Mouse (Mus musculus): ENCODE measurements at regions not wholly inside any gene's neighbourhood (a gene's known extent, or its start where the extent isn't known, plus 50 kb on each side); places are given as distances from the start of the nearest gene placed in this dataset.
A peak's percentile ranks its signal among the peaks of the same experiment; 100 is the strongest.

DNA sequence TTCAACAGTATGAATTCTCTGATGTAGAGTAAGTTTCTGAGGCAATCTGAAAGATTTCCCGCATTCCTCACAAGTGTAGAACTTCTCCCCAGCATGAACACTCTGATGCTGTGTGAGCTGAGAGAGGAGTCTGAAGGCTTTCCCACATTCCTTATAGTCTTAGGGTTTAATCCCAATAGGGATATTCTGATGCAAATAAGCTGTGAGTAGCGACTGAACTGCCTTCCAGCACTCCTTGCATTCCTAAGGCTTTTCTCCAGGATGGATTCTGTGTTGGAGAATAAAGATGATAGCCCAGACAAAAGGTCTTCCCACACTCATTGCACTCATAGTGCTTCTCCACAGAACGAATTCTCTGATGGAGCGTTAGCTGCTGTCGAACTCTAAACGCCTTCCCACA lies 152.6 kb upstream of the Api5 start:
- no peak for DNase-seq

DNA sequence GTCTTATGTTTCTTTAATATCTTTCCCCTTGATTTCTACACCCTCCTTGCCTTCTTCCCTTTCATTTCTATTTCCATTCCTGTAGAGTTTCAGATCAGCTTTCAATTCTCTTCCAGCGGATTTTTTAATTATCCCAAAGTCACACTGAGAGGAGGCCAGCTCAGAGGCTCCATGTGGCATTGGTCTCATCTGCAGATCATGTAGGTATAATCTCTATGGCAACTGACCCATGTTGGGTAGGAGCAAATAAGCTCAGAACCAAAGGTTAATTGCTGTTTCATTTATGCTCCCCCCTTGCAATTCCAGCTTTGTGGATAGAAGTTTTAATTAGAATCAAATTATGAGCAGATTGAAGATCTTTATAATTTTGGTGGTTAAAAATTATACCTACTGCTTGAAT lies 149.3 kb upstream of the Api5 start:
- no peak for DNase-seq

DNA sequence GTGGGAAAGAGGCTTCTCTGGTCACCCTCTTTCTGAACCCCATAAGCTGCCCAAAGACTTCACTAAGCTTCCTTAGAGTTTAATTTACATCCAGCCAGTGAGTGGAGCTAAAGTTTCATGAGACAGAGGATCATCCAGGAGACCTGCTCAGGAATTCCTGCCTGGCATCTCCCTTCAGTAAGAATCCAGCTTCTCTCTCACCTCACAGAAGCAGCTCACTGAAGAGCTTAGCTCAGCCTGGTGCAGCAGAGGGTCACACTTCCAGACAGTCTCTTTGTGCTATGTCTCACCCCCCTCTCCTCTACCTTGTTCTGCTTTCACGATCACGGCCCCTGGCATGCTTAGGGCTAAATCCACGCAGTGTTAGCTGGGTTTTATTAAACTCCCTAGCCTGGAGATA lies 133.7 kb upstream of the Api5 start:
- DNase-seq = peak; percentile 1

DNA sequence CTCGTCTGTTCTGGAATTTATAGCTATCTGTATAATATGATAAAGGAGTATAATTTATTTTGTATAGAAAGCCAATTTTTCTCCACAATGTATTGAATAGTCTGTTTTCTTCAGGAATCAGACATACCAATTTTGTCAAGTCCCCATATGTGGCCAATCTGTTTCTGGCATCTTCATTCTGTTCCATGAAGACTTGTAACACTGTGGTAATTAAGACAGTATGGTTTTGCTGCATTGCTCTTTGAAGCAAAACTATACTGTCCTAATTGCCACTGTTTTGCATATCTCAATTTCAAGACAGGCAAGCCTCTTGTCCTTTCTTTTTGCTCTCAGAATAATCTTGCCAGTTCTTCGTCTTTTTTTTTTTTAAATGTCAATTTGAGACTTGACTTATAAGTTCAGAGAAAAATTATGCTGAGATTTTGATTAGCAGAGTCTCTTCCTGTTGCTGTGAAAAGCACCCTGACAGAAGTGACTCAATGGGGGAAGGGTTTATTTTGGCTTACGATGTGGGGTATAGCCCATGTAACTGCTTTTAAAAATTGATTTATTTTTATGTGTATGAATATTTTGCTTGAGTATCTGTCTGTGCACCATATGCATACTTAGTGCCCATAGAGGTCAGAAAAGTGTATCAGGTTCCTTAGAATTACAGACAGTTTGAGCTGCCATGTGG lies 103.4 kb upstream of the Api5 start:
- no peak for DNase-seq

DNA sequence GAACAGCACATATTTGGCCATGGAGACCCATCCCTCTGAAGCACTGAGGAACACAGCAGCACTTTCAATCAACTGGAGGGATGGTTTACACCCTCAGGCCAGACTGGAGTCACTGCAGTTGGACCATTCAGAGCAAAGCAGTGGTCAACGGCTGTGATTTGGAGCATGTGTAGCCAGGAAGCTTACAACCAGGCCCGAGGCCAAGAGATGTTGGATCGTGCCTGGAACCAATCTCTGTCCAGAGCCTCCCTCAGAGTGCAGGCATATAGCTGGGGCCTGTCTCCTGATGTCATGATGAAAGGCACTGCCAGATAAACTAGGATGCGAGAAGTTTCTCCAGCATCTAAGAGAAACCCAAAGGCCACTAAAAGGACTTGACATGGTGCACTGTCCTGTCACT lies 98.7 kb upstream of the Api5 start:
- no peak for DNase-seq

DNA sequence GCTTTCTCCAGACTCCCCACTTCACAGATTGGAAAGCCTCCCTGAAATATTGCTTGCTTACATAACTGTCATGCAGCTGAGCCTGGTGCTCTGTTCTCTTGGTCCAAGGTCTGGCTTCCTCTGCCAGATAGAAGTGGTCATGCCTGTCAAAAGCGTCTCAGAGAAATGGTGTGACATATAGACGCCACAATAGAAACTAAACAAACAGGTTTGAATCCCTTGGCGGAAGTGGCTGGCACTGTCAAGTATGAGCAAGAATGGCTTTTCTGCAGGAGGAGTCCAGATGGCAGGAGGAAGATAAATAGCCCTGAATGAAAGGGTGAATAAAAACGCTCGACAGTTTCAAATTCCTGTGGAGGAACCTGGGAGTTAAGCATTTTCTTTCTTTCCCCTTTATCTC lies 93.2 kb upstream of the Api5 start:
- no peak for DNase-seq

DNA sequence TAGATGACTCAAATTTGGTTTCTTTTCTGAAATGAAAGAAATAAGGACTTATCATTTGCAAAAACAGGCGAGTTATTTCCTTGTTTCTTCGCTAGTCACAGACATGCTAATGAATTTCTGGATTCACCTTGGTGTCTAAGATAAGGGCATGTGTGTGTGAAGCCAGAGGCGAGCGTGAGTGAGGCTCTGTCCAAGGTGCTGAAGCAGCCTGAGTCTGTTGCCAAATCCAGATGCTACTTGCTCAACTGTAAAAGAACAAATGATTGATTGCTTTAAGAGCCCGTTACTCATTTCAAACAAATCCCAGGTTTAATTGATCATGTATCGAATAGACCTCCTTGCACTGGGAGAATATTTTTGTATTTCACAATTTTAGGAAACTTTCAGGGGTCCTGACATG lies 86.6 kb upstream of the Api5 start:
- peak; percentile 25 for DNase-seq

DNA sequence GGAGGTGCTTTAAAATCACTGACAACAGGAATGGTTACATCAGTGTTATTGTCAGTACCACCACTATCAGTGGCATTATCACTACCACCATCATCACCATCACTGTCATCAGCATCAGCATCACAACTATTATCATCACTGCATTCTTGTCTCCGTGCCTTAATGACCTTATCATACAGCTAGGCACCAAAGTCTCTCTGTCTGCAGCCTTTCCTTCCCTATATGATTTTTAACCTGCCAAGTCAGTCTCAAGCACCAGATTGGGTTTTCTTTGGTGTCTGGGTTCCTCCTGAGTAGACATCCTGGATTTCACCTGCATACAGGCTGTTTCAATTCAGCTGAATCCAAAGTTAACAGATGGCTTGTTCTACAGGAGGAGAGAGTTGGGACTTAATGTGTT lies 78.9 kb upstream of the Api5 start:
- no peak for DNase-seq

DNA sequence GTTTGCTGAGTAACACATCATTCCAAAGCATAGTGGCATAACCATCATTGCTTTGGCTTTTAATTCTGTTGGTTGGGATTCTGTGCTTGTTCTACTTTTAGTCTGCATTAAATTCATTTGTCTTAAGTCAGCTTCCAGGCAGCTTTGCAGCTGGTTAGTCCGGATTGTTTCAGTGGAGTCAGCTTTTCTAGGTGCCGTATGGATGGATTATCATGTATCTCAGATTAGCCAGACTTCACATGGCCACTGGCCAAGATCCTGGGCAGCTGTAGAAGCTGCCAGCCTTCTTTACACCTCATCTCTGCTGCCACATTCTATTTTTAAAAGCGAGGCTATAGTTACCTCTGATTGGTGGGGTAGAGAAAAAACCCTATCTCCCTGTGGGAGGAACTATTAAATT lies 74.1 kb upstream of the Api5 start:
- DNase-seq = no peak

DNA sequence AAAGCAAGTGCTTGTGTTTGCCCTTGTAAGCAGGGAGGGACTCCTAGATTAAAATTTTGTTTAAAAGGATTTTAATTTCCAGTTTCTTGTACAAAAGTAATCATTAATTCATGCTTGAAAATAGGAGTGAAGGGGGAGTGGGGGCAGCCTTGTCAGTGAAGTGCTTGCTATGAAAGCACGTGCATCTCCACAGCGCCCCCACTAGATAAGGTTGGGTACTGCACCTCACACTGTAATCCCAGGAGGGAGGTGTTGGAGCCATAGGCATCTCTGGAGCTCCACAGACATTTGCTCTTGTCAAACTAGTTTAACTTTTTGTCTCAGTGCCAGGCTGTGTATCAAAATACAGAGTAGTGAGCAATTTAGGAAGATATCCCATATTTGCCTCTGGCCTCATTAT lies 62.7 kb upstream of the Api5 start:
- DNase-seq = no peak

DNA sequence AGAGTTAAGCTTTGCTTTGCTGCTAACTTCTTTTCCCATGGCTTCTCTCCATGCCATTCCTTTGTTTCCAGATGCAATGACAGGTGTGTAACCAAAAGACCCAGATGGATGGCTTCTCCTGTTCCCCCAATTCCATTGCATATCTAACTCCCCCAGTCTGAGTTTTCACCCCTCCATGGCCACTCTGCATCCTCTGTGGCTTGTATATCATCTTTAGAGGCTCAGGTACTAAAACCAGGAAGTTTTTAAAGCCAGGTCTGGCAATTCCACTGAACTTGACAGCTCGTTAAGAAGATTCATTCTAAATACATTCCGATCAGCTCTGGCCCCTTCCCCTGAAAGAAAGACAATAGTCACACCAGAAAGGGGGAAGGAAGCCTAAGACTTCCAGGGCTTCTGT lies 60.6 kb upstream of the Api5 start:
- DNase-seq = no peak
